ENCODE assay signal across 8 mouse cellular contexts in genomic region chr19:47918455-47919101, GRCm38 (mm10). TPM values are rescaled to one million over a fixed set of nuclear protein-coding genes. Genes with fewer than 3 reads are reported as not detected.
DNase-seq lines count a peak whose midpoint lies in the region; ATAC-seq and TF ChIP-seq lines count a peak whose summit lies in the region.

No protein-coding gene starts in this region.

- H3K27me3 ChIP-seq in heart, embryonic 15.5 days, result no peaks in the 10 kb centered on the region
- no peaks in the 10 kb centered on the region for H3K27me3 ChIP-seq in liver, embryonic 14.5 days (ENCODE audit: control insufficient read depth, insufficient read depth, low read length)
- no peaks in the 10 kb centered on the region for H3K27me3 ChIP-seq in neural tube, embryonic 13.5 days

- no peaks in the 10 kb centered on the region for H3K36me3 ChIP-seq in heart, embryonic 15.5 days
- H3K36me3 ChIP-seq in liver, embryonic 14.5 days (replicated peaks; ENCODE audit: control insufficient read depth, insufficient read depth, low read depth), result no peaks in the 10 kb centered on the region
- no peaks in the 10 kb centered on the region for H3K36me3 ChIP-seq in neural tube, embryonic 13.5 days

- no peak for TF ChIP-seq CTCF in layer of hippocampus, adult 2 months (conservative IDR thresholded peaks at IDR 0.05)
- TF ChIP-seq CTCF in liver, embryonic 14.5 days (IDR thresholded peaks at IDR 0.05; ENCODE audit: low read depth), result no peak

- no peaks in the 10 kb centered on the region for H3K9me3 ChIP-seq in heart, embryonic 15.5 days (replicated peaks)
- no peaks in the 10 kb centered on the region for H3K9me3 ChIP-seq in liver, embryonic 14.5 days (ENCODE audit: control insufficient read depth, low read length)
- H3K9me3 ChIP-seq in neural tube, embryonic 13.5 days, result no peaks in the 10 kb centered on the region

- intact Hi-C loops in left cerebral cortex, postnatal 4 days (cut with DNase I), result no loop called here

- DNase-seq in layer of hippocampus, adult 2 months (ENCODE audit: low spot score in 2 of 2), result no peak
- DNase-seq in layer of hippocampus, adult 8-10 months (ENCODE audit: low spot score in 2 of 2), result no peak
- no peak for DNase-seq in liver, embryonic 14.5 days (ENCODE audit: low read depth in 3 of 3, low spot score in 3 of 3)
- DNase-seq in left cerebral cortex, adult 9 months (ENCODE audit: low spot score in 2 of 2), result no peak
- DNase-seq in left cerebral cortex, postnatal 4 days, result no peak

- under 1% methylated on average over 29 of the region's 29 CpGs for WGBS in heart, embryonic 15.5 days
- WGBS in liver, embryonic 14.5 days (ENCODE audit: insufficient replicate concordance), result 2% methylated on average over 29 of the region's 29 CpGs
- 1% methylated on average over 29 of the region's 29 CpGs for WGBS in neural tube, embryonic 13.5 days

- no peak for TF ChIP-seq EP300 in liver, embryonic 14.5 days (IDR thresholded peaks at IDR 0.05; ENCODE audit: low read depth)

- peak overlapping the region; percentile 82 for H3K4me3 ChIP-seq in layer of hippocampus, adult 2 months
- peak overlapping the region; percentile 89 for H3K4me3 ChIP-seq in brown adipose tissue, adult 24 weeks (ENCODE audit: insufficient read depth, low read depth, low read length)
- peak overlapping the region; percentile 88 for H3K4me3 ChIP-seq in heart, embryonic 15.5 days
- peak overlapping the region; percentile 75 to 80 for H3K4me3 ChIP-seq in liver, embryonic 14.5 days (ENCODE audit: insufficient read depth in 1 of 2, low read depth in 2 of 2, low read length in 2 of 2)
- H3K4me3 ChIP-seq in neural tube, embryonic 13.5 days, result peak overlapping the region; percentile 62

- H3K9ac ChIP-seq in heart, embryonic 15.5 days, result peak overlapping the region; percentile 92
- peak overlapping the region; percentile 88 for H3K9ac ChIP-seq in liver, embryonic 14.5 days (replicated peaks)
- peak overlapping the region; percentile 75 for H3K9ac ChIP-seq in neural tube, embryonic 13.5 days

- peak overlapping the region; percentile 80 for H3K4me2 ChIP-seq in heart, embryonic 15.5 days
- H3K4me2 ChIP-seq in liver, embryonic 14.5 days (ENCODE audit: low read depth), result peak overlapping the region; percentile 74
- peak overlapping the region; percentile 87 for H3K4me2 ChIP-seq in neural tube, embryonic 13.5 days

- ATAC-seq in heart, embryonic 15.5 days (replicated peaks; ENCODE audit: insufficient number of reproducible peaks, insufficient read depth, low FRiP score, low read depth), result peak; percentile 7; the same call in 1 of the 2 replicates
- ATAC-seq in liver, embryonic 14.5 days (ENCODE audit: insufficient read depth), result peak; percentile 30
- peak; percentile 25 for ATAC-seq in neural tube, embryonic 13.5 days (ENCODE audit: low read depth)

- peaks cover 5% of the 10 kb centered on the region for H3K4me1 ChIP-seq in brown adipose tissue, adult 24 weeks (ENCODE audit: control insufficient read depth, insufficient read depth, insufficient read length, low read length)
- peaks cover 38% of the 10 kb centered on the region for H3K4me1 ChIP-seq in heart, embryonic 15.5 days (replicated peaks)
- peaks cover 10 to 19% of the 10 kb centered on the region in 2 experiments for H3K4me1 ChIP-seq in liver, embryonic 14.5 days (replicated peaks; ENCODE audit: control insufficient read depth in 2 of 2, insufficient read depth in 2 of 2, low read length in 1 of 2)
- H3K4me1 ChIP-seq in neural tube, embryonic 13.5 days (replicated peaks), result peaks cover 33% of the 10 kb centered on the region

- H3K27ac ChIP-seq in layer of hippocampus, adult 2 months, result peak overlapping the region; percentile 44; the same call in 1 of the 2 replicates
- H3K27ac ChIP-seq in brown adipose tissue, adult 24 weeks (replicated peaks; ENCODE audit: low read depth, low read length), result peak overlapping the region; percentile 74
- peak overlapping the region; percentile 98 for H3K27ac ChIP-seq in heart, embryonic 15.5 days
- H3K27ac ChIP-seq in liver, embryonic 14.5 days, result peak overlapping the region; percentile 61
- peak overlapping the region; percentile 85 for H3K27ac ChIP-seq in neural tube, embryonic 13.5 days (replicated peaks)

RNA-seq across cellular contexts. Expression of gene Cfap43, which starts 0.5 kb away (rescaled TPM):
- total RNA-seq in layer of hippocampus, adult 2 months (2021), result under 1 TPM; 0.37 to 0.95 TPM
- total RNA-seq in layer of hippocampus, adult 8-10 months (2022), result 1 to 10 TPM in 3 of 4 experiments, under 1 TPM in 1; 0.77 to 2.8 (median 1.7) TPM
- polyA plus RNA-seq in brown adipose tissue, adult 24 weeks (2012; ENCODE audit: insufficient read depth, insufficient read length, missing spikeins), result not detected in 2 replicates
- 0.08 and 0.24 TPM in 2 replicates for polyA plus RNA-seq in heart, embryonic 15.5 days (2015; fragmentation: Nextera tagmentation; extraction: Ambion mirVana)
- 0.01 TPM in 1 of 2 replicates, not detected in the other for polyA plus RNA-seq in liver, embryonic 14.5 days (2012; rRNA removed)
- polyA plus RNA-seq in liver, embryonic 14.5 days (2014; fragmentation: Nextera tagmentation; extraction: Ambion mirVana), result 0.05 TPM in 1 of 2 replicates, not detected in the other
- polyA plus RNA-seq in neural tube, embryonic 13.5 days (2015; fragmentation: Nextera tagmentation; extraction: Ambion mirVana), result 0.28 and 0.47 TPM in 2 replicates
- total RNA-seq in left cerebral cortex, postnatal 4 days (2021), result 1 to 10 TPM; 1.2 to 1.7 TPM

RNA-seq across cellular contexts. Expression of gene Itprip, which starts 0.5 kb away (rescaled TPM):
- total RNA-seq in layer of hippocampus, adult 2 months (2021), result 1 to 10 TPM; 1.2 to 1.9 TPM
- total RNA-seq in layer of hippocampus, adult 8-10 months (2022), result 1 to 10 TPM; 1.3 to 2.6 (median 1.8) TPM
- 0.42 and 1.6 TPM in 2 replicates for polyA plus RNA-seq in brown adipose tissue, adult 24 weeks (2012; ENCODE audit: insufficient read depth, insufficient read length, missing spikeins)
- polyA plus RNA-seq in heart, embryonic 15.5 days (2015; fragmentation: Nextera tagmentation; extraction: Ambion mirVana), result 17.4 and 20.7 TPM in 2 replicates
- 1.9 and 2.0 TPM in 2 replicates for polyA plus RNA-seq in liver, embryonic 14.5 days (2012; rRNA removed)
- 2.2 and 2.5 TPM in 2 replicates for polyA plus RNA-seq in liver, embryonic 14.5 days (2014; fragmentation: Nextera tagmentation; extraction: Ambion mirVana)
- polyA plus RNA-seq in neural tube, embryonic 13.5 days (2015; fragmentation: Nextera tagmentation; extraction: Ambion mirVana), result 7.0 and 8.1 TPM in 2 replicates
- 1 to 10 TPM; 2.3 to 2.8 TPM for total RNA-seq in left cerebral cortex, postnatal 4 days (2021)

RNA-seq across cellular contexts. Expression of gene Cfap58, which starts 18.9 kb away (rescaled TPM):
- total RNA-seq in layer of hippocampus, adult 2 months (2021), result under 1 TPM; 0.34 to 0.49 TPM
- total RNA-seq in layer of hippocampus, adult 8-10 months (2022), result under 1 TPM; 0.22 to 0.61 (median 0.51) TPM
- not detected in 2 replicates for polyA plus RNA-seq in brown adipose tissue, adult 24 weeks (2012; ENCODE audit: insufficient read depth, insufficient read length, missing spikeins)
- polyA plus RNA-seq in heart, embryonic 15.5 days (2015; fragmentation: Nextera tagmentation; extraction: Ambion mirVana), result 0.09 TPM in 1 of 2 replicates, not detected in the other
- not detected in 2 replicates for polyA plus RNA-seq in liver, embryonic 14.5 days (2012; rRNA removed)
- not detected in 2 replicates for polyA plus RNA-seq in liver, embryonic 14.5 days (2014; fragmentation: Nextera tagmentation; extraction: Ambion mirVana)
- polyA plus RNA-seq in neural tube, embryonic 13.5 days (2015; fragmentation: Nextera tagmentation; extraction: Ambion mirVana), result 0.47 and 0.62 TPM in 2 replicates
- under 1 TPM; 0.36 to 0.77 TPM for total RNA-seq in left cerebral cortex, postnatal 4 days (2021)

RNA-seq across cellular contexts. Expression of gene Gsto2, which starts 53.2 kb away (rescaled TPM):
- 1 to 10 TPM; 2.9 to 3.5 TPM for total RNA-seq in layer of hippocampus, adult 2 months (2021)
- total RNA-seq in layer of hippocampus, adult 8-10 months (2022), result 1 to 10 TPM; 2.2 to 4.1 (median 2.9) TPM
- polyA plus RNA-seq in brown adipose tissue, adult 24 weeks (2012; ENCODE audit: insufficient read depth, insufficient read length, missing spikeins), result 6.9 and 8.8 TPM in 2 replicates
- 0.74 and 1.2 TPM in 2 replicates for polyA plus RNA-seq in heart, embryonic 15.5 days (2015; fragmentation: Nextera tagmentation; extraction: Ambion mirVana)
- polyA plus RNA-seq in liver, embryonic 14.5 days (2012; rRNA removed), result 0.08 and 0.28 TPM in 2 replicates
- 0.11 and 0.37 TPM in 2 replicates for polyA plus RNA-seq in liver, embryonic 14.5 days (2014; fragmentation: Nextera tagmentation; extraction: Ambion mirVana)
- polyA plus RNA-seq in neural tube, embryonic 13.5 days (2015; fragmentation: Nextera tagmentation; extraction: Ambion mirVana), result 1.0 and 1.3 TPM in 2 replicates
- total RNA-seq in left cerebral cortex, postnatal 4 days (2021), result under 1 TPM; 0.78 to 0.93 TPM

Comparison
In these comparisons a context has a peak if more than half of its experiments do, and no peak if none do; other contexts are left out.
1. H3K27ac ChIP-seq: peak in every context shown above with its lines; median percentile 98 in heart, embryonic 15.5 days; 85 in neural tube, embryonic 13.5 days; 74 in brown adipose tissue, adult 24 weeks; 61 in liver, embryonic 14.5 days; 44 in layer of hippocampus, adult 2 months.